Mouse (Mus musculus) kidney, adult 2 months (tissue): ENCODE results near the gene Birc2. TPM values are rescaled to one million over a fixed set of nuclear protein-coding genes. Genes with fewer than 3 reads are reported as not detected.

ENCODE experiments used
- DNase-seq: peaks from one replicate; pipeline ENCODE4 v3.0.0; 2021
- H3K27ac ChIP-seq: fragments of 200-500 bp; 2 replicates; pipeline ENCODE4 v1.5.1; 2012; ENCODE audit warnings: low read depth, low read length, control low read depth, inconsistent platforms; ENCODE audit not compliant: insufficient read depth
- H3K27me3 ChIP-seq: fragments of 200-500 bp; replicated peaks from 2 replicates; pipeline ENCODE4 v1.6.1; 2012; ENCODE audit warnings: mild to moderate bottlenecking, moderate library complexity, low read length, inconsistent platforms; ENCODE audit not compliant: control insufficient read depth, insufficient read depth
- H3K36me3 ChIP-seq: fragments of 200-500 bp; 2 replicates; pipeline ENCODE4 v1.6.1; 2012; ENCODE audit warnings: mild to moderate bottlenecking, moderate library complexity, low read length, inconsistent platforms; ENCODE audit not compliant: control insufficient read depth, insufficient read depth
- H3K4me1 ChIP-seq: fragments of 200-500 bp; 2 replicates; pipeline ENCODE4 v1.6.1; 2011; ENCODE audit warnings: low read length; ENCODE audit not compliant: control insufficient read depth, insufficient read depth
- H3K4me3 ChIP-seq: fragments of 200-500 bp; 2 replicates; pipeline ENCODE4 v1.5.1; 2011; ENCODE audit warnings: mild to moderate bottlenecking, low read depth, low read length, control low read depth; ENCODE audit not compliant: insufficient read depth
- CTCF ChIP-seq: fragments of 200-500 bp; conservative IDR thresholded peaks from 2 replicates; pipeline ENCODE4 v1.5.1; 2011; ENCODE audit warnings: low read depth, mild to moderate bottlenecking, control low read depth, low read length, moderate library complexity, mixed read lengths; ENCODE audit not compliant: insufficient read depth, insufficient read length
- POLR2A ChIP-seq: fragments of 200-500 bp; IDR thresholded peaks from one replicate; pipeline ENCODE4 v1.6.1; 2011; ENCODE audit warnings: low read depth, low read length, control low read depth
- WGBS: fragments of 180-500 bp; shearing (Covaris S2); methylation state at CpG from one replicate; pipeline ENCODE4 v1.1.7; 2018; 5-methylcytosine and 5-hydroxymethylcytosine counted together
- polyA plus RNA-seq: library from polyadenylated mRNA; depleted of rRNA; stranded (reverse); fragments of >200 nt; gene quantifications from 2 replicates; pipeline ENCODE4 v1.2.3, GENCODE M21; 2012; rRNA removed

The Birc2 gene
- 12.2 and 12.7 TPM in 2 replicates for polyA plus RNA-seq

DNA sequence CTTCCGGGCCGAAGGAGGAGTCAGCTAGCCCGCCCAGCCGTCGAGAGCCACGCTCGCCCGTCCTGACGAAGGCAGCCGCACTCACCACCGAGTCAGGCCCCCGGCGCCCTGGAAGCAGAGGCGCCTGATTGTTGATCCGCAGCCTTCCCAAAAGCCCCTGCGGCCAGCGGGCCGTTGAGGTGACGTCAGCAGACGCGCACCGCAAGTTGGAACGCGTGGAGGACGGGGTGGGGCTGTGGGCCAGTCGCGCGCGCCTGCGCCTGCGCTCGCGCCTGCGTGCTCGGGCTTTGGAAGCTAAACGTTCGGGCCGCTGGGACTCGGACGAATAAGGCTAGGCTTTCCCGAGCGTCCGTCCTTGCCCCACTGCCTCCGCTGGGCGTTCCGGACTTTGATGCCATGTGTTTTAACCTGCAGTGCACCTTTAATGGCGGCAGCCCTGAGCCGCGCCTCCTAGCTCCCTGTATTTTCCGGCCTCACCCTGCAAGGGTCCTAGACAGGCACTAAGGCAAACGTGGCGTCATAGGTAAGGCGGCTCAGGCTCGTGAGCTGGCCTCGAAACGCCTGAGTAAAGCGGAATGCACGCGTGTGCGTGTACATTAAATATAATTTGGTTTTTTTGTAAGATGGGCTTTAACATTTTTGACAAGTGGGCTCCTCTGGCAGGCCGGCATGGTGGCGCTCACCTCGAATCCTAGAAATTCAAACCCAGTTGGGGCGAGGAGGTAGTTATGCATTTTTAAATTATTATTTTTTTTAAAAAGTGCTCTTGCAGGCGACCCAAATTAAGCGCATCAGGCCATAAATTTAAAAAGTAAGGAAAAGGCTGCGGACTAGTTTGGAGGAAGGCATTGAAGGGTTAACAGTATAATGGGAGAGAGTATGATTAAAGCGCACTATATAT, at the start of gene Birc2:
Birc2 (minus strand) TSS at position 160 of the 901 bp plus-strand sequence.
- no peaks in the 10 kb centered on the region for H3K27me3 ChIP-seq
- peak; percentile 98 for DNase-seq
- TF ChIP-seq CTCF (no peak), POLR2A (peak; percentile 83)
- H3K27ac ChIP-seq: peak within 1 kb of the TSS; percentile 96
- H3K4me1 ChIP-seq: no peaks in the 10 kb centered on the region; the same call in 1 of the 2 replicates
- WGBS: under 1% methylated on average over 68 of the region's 68 CpGs
- H3K4me3 ChIP-seq: peak within 1 kb of the TSS; percentile 83
- peaks cover 1% of the 10 kb centered on the region; the same call in 1 of the 2 replicates for H3K36me3 ChIP-seq

DNA sequence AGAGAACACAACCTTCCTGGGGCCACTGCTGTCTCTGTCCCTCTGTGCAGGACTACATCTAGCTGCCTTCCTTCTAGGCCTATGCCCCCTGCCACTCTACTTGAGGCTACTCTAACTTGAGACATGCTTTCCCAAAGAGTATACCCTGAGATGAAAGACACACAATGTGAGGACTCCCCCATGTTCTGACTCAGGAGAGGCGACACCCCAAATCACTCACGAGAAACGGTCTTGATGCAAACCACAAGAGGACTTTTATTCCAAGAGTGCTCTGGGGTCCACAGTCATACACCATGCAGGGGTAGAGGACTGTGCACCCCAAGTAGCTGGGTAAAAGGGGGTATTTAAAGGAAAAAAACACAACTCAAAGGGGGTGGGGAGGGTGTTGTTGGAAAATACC, 47.5 kb upstream of the Birc2 start:
- no peak overlapping the region for H3K4me3 ChIP-seq
- DNase-seq: no peak
- no peaks in the 10 kb centered on the region for H3K27me3 ChIP-seq
- no peaks in the 10 kb centered on the region for H3K4me1 ChIP-seq
- no peaks in the 10 kb centered on the region for H3K36me3 ChIP-seq
- WGBS: 98% methylated on average over 3 of the region's 3 CpGs
- H3K27ac ChIP-seq: no peak overlapping the region
- TF ChIP-seq POLR2A: no peak
- no peak for TF ChIP-seq CTCF

DNA sequence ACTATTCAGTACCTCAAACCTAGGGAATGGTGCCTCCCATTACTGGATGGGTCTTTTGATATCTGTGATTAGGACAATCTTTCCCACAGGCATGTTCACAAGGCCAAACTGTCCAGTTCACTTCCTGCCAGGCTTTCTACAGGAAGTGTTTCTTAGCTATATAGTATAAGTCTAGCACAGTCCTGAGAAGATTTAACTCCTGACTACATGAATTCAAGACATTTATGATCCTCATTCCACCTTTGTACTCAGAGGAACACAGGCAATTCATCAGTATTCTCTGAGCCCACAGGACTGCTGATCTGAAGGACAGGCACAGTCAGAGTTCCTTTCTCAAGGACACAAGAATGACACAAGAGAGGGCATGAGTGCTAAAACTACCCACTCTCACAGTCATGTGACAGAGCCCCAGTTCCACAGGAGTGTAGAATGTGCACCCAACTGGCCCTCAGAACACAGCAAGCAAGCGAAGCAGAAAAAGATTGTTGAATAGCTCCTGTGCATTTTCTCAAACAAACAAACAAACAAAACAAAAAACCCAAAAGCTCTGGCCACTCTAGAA, 45.5 kb upstream of the Birc2 start:
- no peaks in the 10 kb centered on the region for H3K4me1 ChIP-seq
- H3K27ac ChIP-seq: no peak overlapping the region
- no peak overlapping the region for H3K4me3 ChIP-seq
- no peaks in the 10 kb centered on the region for H3K27me3 ChIP-seq
- WGBS: 88% methylated on average over 1 of the region's 1 CpGs
- no peak for DNase-seq
- no peaks in the 10 kb centered on the region for H3K36me3 ChIP-seq
- TF ChIP-seq CTCF (no peak), POLR2A (no peak)

DNA sequence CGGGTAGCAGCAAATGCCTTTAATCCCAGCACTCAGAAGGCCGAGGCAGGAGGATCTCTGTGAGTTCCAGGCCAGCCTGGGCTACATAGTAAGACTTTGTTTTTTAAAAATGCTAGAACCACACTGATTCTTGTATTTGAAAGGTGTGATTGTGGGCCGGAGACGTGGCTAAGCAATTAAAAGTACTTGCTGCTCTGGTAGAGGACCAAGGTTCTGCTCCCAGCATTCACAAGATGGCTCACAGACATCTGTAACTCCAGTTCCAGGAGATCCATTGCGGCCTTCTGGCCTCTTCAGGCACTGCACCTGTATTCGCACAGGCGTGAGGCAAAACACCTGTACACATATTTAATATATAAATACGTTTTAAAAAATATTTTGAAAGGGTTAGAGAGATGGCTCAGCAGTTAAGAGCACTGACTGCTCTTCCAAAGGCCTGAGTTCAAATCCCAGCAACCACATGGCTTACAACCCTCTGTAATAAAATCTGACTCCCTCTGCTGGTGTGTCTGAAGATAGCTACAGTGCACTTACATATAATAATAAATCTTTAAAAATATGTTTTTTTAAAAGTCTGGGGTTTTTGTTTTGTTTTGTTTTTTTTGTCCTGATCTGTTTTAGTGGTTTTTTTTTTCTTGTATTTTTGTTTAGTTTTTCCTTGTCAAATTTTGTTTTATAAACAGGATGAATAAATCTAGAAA, 36.8 kb upstream of the Birc2 start:
- TF ChIP-seq POLR2A: no peak
- TF ChIP-seq CTCF: no peak
- H3K27me3 ChIP-seq: no peaks in the 10 kb centered on the region
- no peak overlapping the region for H3K4me3 ChIP-seq
- peak overlapping the region; percentile 13 for H3K27ac ChIP-seq
- DNase-seq: no peak
- no peaks in the 10 kb centered on the region for H3K36me3 ChIP-seq
- H3K4me1 ChIP-seq: no peaks in the 10 kb centered on the region; the same call in 1 of the 2 replicates
- 91% methylated on average over 8 of the region's 8 CpGs for WGBS

DNA sequence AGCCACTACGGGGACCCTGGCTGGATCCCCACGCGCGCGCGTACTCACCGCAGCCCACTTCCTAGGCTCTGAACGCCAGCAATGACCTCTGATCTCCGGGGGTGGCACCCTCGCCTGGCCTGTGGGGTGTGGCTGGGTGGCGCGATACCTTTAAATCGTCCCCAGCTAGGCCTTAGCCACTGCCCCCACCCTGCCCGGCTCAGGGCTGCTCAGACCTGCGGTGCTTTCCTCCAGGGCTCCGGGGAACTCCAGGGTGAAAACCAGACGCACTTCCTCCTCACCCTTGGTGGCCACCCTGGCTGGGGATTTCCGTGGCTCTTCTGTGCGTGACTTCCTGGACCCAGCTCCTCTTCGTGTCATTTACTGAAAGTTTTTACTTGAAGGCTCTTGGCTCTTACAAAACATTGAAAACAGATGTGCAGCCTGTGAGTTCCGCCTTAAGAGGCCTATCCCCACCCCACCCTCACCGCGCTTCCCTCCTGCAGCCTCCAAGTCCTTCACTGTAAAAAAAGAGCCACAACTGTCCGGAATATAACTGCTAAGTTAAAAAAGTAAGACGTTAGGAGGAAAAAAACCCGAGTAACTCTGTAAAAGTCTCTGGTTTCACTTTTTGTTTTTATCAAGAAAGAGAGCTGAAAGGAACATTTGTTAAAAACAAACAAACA, 36.0 kb upstream of the Birc2 start, which contains the start of gene Birc3:
Birc3 (minus strand) TSS at position 412 of the 665 bp plus-strand sequence.
- no peaks in the 10 kb centered on the region for H3K27me3 ChIP-seq
- DNase-seq: peak; percentile 86
- TF ChIP-seq POLR2A: no peak
- no peak for TF ChIP-seq CTCF
- no peaks in the 10 kb centered on the region for H3K36me3 ChIP-seq
- H3K27ac ChIP-seq: peak within 1 kb of the TSS; percentile 91
- no peaks in the 10 kb centered on the region; the same call in 1 of the 2 replicates for H3K4me1 ChIP-seq
- H3K4me3 ChIP-seq: peak within 1 kb of the TSS; percentile 87
- WGBS: 1% methylated on average over 26 of the region's 26 CpGs

DNA sequence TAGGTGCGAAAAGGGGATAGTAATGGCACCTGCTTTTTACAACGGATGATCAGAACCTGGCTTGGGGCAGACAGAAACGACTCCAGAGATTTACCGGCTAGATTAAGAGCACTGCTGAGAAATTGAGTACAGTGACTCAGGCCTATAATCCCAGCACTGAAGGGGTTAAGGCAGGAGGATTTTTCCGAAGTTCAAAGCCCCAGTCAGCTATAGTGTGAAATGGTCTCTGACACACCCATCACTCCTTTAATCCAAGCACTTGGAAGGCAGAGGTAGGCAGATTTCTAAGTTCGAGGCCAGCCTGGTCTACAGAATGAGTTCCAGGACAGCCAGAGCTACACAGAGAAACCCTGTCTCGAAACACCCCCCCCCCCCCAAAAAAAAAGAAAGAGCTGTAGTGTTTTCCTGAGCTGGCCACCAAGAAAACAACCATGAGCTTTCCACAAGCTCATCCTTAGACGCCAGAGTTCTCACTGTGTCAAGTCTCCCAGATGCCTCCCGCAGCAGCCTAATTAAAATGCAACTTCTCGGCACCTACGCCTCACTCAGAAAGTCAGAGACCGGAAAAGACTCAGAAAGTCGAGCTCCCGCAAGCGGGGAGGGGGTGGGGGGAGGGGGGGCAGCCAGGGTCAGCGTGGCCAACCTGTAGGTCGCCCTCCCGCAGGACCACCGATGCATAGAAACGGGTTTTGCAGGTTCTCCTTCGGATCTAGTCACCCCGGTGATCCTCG, 35.3 kb upstream of the Birc2 start:
- no peaks in the 10 kb centered on the region for H3K36me3 ChIP-seq
- DNase-seq: no peak
- 16% methylated on average over 23 of the region's 23 CpGs for WGBS
- no peaks in the 10 kb centered on the region; the same call in 1 of the 2 replicates for H3K4me1 ChIP-seq
- peak overlapping the region; percentile 87 for H3K4me3 ChIP-seq
- peak overlapping the region; percentile 91 for H3K27ac ChIP-seq
- H3K27me3 ChIP-seq: no peaks in the 10 kb centered on the region
- no peak for TF ChIP-seq CTCF
- TF ChIP-seq POLR2A: no peak
